Mouse (Mus musculus): ENCODE results near the gene Cfap221.

Gene Cfap221

DNA sequence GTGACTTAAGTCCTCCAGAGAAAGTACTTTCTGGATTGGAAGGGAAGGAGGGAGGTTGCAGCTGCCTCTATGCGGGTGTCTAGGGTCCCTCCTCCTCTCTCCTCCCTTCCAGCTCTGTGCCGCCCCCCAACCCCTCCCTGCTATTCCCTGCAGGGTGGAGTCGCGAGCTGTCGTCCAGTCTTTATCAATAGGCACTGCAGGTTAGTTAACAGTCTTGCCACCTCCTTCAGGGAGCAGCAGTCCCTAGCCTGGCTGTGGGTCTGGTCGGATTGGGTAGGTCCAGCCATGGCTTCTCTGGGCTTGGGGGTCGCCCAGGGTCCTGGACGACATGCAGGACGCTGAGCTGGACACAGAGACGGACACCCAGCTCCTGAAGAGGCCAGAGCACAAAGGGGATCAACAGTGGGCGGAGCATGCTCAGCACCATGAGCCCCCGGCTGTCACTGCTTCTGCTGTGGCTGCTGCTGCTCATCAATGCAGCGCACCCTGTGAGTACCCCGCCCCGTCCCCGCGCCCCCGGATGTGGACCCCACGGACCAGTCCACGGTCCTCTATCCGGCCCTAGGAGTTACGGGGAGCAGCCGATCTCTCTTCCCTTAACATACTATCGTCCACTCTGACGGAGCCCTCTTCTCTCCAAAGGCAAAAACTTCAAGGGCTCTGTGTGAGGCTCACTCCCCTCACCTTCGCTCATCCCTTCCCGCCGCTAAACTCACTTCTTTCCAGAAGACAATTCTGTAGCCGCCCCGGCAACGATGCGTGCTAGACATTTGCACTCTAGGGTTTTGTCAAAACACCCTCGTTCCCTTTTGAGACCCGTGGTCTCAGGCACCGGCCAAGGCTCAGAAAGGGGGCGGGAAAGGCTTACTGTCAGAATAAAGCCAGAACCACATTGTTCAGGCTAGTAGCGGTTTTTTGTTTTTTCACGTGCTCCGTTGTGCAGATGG is 10.1 kb upstream of the Cfap221 start, which contains the start of gene Sctr:
Gene Sctr, plus strand, starts transcription at position 51 of the 947 bp plus-strand sequence.
- DNase-seq: no peak

DNA sequence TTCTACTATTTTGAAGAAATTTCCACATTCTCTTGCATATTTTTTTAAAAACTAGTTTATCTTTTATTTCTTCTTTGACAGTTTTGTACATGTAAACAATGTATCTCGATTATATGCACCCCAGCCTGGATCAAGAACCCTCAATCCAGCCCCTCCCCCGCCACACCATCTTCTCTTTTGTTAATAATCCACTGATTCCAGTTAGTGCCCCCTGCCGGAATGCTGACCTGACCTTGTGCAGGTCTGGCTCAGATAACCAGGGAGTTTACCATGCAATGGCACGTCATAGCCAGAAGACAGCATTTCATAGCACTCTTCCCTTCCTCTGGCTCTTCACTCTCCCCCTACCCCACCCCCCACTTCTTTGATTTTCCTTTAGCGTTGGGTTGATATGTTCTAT is 610 bp upstream of the Cfap221 start:
- no peak for DNase-seq

DNA sequence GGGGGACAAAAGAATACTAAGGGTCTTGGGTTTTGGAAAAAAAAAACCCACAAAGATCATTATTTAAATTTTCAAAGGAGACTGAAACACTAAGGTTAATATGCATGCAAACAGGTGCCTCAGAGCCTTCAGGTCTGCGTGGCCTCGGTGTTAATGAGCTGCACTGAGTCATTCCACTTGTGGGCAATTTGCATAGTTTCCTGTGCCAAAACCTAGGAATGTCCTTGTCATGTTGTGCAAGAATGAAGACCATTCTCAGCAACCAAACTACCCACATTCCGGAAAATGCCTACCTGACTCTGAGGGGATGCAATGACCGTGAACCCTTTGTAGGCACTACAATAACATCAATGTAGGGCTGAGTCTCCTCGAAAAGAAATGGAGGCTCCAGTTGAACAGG is 10.5 kb downstream of the Cfap221 start:
- no peak for DNase-seq

DNA sequence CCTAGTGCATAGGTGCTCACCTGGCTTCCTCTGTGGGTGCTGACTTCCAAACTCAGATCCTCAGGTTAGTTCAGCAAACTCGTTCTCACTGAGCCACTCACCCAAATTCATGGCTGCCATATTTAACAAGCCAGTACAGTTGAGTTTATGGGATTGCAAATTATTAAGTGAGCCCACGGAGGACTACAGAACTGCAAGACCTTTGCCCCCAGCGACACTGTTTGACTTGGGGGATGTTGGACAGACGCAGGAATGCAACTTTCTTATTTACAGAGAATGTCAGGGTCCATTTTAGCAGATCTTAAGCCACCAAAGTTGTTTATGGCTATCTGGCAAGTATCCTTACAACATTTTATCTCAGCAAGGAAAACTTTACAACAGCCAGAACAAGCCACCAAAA is 21.9 kb downstream of the Cfap221 start:
- DNase-seq: no peak

DNA sequence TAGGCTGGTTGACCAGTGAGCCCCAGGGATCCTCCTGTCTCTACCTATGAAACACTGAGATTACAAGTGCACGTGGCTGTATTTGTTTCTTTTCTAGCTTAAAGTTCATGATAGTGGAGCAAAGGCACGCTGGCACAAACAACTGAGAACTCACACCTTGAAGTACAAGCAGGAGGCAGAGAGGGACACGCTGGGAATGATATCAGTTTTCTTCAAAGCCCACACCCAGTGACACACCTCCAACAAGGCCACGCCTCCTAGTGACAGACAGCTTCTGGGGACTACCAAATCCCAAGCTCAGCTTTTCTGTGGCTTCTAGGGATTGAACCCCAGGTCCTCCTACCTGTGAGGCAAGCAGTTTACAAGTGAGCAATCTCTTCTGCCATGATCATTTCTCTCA is 23.9 kb downstream of the Cfap221 start:
- no peak for DNase-seq

DNA sequence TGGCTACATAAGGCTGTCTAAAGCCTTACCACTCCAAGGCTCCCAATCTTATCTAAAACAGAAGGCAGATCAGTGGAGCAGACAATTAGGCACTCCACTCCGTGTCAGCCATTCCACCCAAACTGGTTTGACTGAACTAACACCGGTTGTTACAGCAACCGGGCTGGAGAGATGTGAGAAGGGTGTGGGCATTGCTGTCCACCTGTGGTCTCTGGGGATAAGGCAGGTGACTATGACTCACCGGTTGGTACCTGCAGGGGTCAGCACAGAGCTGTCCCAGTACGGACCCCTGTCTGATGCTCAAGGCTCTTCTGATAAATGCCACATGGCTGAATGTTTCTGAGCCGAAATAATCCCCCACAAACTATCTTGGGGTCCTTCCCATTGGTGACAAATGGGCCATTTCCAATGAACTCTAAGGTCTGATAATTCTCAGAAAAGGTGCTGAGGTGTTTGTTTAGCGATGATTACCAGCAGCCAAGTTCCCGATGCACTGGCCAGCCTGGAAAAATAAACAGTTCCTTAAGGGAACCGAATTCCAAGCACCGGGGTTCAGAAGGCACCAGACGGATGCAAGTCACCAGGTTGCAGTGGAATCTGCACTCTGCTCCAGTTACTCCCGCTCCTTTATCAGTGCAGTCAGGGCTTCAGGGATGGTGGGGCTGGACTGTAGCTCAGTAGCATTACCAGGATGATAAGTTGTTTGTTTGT is 31.1 kb downstream of the Cfap221 start:
- DNase-seq: no peak

DNA sequence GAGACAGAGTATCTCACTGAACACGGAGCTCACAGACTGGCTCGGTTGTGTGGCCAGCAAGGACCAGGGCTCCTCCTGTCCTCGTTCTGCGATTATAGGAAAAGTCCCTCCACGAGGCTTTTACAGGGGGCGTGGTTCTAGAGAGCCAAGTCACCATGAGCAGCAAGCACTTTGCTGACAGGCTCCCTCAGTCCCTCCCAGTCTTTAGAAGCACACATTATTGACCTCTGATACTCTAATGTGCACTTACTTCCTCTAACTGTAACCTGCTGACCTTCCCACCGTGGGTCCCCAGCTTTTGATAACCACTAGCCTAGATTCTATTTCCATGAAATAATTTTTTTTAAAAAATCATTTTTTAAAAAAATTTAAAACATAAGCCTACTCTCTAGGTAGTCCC is 37.1 kb downstream of the Cfap221 start:
- DNase-seq: no peak

DNA sequence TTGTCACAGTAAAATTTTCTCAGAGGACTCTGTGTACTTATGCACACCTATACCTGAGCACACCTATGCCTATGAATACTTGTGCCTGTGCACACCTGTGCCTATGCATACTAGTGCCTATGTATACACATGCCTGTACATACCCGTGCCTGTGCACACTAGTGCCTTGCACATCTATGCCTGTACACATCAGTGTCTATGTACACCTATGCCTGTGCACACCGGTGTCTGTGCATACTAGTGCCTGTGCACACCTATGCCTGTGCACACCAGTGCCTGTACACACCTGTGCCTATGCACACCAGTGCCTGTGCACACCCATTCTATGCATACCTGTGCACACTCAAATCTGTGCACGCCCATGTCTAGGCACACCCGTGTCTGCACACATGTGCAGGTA is 37.6 kb downstream of the Cfap221 start:
- peak; percentile 4 for DNase-seq

DNA sequence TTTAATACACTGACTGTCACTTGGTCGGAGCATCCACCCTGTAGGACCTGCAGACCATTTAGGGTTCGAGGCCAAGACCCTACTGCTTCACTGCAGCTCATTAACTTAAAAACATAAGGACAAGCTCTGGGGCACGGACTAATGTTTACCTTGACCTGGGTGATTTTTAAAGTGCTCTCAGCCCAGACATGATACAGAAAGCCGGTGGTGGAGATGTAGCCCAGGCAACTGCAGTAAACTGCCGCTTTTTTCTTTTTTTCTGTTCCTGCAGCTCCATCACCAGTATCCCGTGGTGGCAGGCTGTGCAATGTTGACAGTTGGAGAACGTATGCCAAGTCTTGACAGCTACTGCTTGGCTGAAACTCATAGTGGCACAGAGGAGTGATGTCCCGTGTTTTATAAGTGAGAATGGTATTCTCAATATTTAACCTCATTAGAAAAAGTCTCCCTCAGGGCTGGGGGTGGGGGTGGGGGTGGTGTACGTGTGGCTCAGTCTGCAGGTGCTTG is 39.3 kb downstream of the Cfap221 start:
- DNase-seq: peak; percentile 67

DNA sequence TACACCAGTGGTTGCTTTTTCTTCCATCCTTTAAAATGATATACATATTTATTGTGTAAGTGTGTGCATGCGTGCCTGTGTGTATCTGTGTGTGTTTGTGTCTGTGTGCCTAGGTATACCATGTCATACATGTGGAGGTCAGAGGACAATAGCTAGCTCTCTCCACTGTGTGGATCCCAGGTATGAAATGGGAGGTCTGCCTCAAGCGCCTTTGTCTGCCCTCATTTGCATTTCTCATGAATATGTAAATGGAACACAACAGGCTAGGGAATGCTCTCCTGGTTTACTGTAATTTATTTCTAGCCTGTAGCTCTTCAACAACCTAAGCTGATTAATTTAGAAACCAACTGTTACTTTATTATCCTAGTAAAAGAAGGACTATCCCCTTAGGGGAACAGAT is 42.4 kb downstream of the Cfap221 start:
- no peak for DNase-seq

DNA sequence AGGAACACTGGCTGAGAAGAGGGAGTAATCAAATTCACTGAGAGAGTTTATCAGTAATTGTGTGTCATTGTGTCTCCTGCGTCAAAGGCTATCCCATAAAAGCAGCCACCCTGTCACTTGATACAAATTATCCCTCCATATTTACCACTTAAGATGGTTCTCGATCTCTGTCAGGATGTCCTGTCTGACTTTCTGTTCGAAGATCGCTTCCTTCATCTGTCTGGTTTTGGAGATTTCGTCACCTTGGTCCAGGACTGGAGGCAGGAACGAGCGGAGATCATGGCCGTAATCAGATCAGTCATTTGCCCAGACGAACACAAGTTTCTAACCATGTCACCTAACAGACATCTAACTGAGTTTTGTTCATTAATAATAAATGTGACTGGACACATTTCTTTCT is 43.6 kb downstream of the Cfap221 start:
- no peak for DNase-seq

DNA sequence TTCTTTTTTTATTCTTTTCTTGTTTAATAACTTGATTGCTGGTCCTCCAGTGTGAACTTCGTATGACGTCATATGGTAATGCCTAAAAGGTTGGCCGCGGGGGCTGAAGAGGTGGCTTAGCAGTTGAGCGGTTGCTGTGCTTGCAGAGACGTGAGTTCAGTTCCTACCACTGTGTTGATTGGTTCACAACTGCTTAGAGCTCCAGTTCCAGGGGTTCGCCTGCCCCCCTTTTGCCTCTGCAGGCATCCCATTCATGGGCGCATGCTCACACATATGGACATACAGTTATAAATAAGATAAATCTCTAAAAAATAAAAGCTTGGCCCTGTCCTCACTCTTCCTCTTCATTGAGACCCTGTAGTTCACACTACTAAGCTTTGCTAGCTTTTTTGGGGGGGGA is 46.9 kb downstream of the Cfap221 start:
- DNase-seq: no peak

DNA sequence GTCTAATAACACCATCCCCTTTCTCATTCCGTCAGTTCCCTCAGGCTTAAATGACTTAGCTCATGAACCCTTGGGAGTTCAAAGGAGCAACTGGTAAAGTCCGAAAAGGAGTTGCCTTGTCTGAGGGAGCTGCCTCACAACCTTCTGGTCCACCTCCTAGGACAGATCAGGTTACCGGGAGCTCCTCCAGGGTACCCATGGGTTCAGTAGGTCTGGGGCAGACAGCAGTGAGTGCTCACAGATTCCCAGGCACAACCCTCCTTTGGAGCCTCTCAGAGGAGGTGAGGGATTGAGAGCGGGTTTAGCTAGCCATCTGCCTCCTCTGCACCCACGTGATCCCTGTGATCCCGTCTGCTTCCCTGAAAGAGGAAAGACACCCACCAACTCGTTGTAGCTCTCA is 60.2 kb downstream of the Cfap221 start:
- no peak for DNase-seq

DNA sequence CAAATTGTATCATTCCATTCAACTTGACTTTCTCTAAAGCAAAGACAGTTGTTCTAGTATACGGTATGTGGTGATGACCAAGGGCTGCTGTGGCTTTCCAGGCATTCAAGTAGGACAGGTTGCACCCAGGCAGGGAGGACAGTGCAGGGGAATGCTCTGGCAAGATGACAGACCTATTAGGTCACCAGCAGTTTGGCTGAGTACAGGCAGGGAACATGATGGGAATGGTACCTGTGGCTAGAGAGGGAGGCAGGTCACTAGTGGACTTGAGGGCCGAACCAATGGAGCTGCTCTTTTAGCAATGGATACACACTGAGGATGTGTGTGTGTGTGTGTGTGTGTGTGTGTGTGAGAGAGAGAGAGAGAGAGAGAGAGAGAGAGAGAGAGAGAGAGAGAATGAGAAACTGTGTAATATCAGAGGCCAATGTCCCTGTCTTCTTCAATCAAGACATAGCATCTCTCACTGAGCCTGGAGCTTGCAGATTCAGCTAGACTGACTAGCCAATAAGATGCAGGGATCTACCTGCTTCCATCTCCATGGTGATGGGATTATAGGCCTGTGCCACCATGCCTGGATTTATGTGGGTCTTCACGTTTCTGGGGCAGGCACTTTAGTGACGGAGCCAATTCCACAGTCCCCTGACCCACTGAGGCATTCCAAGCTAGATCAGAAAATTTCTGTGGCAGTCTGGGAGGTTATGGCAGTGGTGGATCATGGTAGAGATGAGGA is 65.4 kb downstream of the Cfap221 start:
- no peak for DNase-seq

DNA sequence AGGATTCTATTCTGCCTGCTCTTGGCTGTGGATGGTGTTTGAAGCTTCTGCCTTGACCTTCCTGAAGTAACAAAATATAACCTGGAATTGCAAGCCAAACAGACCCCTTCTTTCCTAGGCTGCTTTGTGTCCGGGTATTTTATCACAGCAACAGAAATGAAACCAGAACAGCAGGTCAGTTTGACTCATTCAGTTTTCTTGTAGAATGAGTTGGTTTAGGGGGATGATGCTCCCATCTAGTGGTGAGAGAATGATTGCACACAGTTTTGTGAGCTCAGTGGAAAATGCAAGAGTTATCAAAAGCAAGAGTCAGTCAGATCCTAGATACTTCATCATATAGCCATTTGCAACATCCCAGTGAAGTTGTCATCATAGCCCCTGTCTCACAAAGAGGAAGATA is 67.3 kb downstream of the Cfap221 start:
- no peak for DNase-seq

DNA sequence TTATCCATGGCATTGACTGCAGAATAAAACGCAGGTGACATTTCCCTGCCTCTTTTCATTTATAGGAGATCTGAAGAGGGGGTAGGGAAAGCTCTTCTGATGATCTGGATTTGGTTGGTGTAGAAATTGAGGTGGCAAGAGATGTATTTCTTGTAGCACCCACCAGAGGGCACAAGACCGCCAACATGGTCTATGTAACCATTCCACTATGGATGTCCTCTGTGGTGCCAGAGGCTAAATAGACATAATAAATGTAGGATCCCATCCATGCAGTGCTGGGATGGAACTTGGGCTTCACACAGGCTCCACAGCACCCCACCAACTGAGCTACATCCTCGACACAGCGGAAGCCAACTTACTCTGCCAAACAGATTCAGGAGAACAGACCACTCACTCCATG is 77.7 kb downstream of the Cfap221 start:
- no peak for DNase-seq

DNA sequence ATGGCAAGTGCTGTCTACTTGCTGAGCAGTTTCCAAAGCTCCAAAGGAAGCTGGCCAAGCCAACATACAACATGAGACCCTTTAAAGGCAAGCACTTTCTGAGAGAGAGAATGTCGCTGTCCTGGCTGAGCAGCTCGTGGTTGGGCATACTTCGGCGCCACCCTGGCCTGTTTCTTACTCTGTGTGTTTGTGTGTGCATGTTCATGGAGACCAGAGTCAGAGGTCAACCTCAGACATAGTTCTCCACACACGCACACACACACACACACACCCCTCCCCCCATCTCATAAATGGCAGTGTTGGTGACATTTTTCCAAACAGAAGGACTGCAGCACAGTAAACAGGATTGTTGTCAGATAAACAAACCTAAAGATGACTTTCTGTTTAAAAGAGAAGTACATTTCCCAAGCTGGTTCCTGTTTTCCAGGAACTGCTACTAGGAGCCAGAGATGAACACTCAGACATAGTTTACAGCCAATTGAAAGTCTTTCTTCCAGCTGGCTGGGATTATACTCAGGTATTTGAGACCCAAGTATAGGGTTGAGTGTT is 80.1 kb downstream of the Cfap221 start:
- DNase-seq: no peak

DNA sequence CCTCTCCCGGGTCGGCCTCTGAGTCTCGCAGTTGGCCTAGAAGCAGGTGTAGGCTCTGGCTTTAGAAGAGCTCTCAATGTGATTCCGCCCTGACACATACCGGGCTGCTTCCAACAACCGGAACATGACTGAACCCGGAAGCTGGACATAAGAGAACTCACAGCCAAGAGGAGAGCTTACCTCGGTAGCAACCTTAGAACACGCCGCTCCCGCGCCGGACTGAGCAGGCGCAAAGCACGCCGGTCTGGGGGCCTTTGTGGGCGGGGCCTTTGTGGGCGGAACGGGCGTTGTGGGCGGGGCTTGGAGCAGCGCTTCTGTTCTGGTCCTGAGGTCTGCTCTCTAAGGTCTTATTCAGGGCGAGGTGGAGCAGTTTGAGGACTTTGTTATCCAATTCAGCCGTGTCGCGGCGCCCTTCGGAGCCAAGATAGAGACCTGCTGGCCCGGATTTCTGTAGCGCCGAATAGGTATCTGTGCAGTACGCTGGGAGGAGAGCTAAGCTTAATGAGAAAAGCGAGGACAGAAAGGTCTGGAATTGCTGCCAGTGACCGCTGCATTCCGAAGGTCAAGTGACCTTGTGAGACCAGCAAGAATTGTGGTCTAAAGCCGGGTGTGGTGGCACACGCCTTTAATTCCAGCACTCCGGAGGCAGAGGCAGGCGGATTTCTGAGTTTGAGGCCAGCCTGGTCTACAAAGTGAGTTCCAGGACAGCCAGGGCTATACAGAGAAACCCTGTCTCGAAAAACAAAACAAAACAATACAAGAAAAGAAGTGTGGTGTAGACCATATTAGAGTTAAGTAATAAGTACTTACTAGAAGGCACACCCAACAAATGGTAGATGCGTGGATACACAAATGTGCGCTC is 83.8 kb downstream of the Cfap221 start, which contains the start of gene Tmem177:
Gene Tmem177, minus strand, starts transcription at position 256 of the 862 bp plus-strand sequence.
- peak; percentile 96 for DNase-seq

DNA sequence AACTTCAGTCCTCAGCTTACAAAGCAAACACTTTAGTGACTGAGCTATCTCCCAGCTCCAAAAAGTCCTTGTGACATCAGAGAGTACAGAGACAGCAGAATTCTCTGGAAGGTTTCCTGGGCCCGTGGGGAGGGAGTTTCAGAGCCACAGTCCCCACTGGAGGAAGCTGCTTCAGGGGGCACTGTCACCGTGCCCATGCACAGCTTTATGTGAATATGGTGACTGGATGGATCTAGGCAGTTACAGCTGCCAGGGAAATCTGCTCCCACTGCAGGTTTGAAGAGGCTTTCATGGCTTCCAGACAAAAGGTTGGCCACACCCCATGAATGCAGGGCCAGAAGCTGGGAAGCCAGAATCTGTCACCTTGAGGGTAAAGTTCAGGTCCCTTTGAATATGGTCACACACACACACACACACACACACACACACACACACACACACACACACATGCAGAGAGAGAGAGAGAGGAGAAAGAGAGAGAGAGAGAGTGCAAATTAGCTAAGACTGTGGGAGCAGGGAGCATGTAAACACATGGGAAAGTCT is 89.8 kb downstream of the Cfap221 start:
- no peak for DNase-seq

DNA sequence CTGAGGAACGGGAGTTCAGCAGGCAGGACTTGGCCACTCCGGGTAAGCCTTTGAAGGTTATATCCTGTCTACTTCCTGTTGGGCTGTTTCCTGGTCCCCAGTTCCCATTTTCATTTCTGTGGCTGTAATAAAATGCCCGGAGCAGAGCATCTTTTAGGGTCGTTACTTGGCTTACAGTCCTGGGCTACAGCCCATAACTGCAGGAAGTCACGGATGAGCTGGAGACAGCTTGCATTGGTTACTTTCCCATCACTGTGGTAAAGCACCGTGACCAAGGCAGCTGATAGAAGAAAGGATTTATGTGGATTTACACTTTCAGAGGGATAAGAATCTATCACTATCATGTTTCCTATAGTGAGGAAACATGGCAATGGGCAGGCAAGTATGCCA is 93.8 kb downstream of the Cfap221 start:
- DNase-seq: no peak

DNA sequence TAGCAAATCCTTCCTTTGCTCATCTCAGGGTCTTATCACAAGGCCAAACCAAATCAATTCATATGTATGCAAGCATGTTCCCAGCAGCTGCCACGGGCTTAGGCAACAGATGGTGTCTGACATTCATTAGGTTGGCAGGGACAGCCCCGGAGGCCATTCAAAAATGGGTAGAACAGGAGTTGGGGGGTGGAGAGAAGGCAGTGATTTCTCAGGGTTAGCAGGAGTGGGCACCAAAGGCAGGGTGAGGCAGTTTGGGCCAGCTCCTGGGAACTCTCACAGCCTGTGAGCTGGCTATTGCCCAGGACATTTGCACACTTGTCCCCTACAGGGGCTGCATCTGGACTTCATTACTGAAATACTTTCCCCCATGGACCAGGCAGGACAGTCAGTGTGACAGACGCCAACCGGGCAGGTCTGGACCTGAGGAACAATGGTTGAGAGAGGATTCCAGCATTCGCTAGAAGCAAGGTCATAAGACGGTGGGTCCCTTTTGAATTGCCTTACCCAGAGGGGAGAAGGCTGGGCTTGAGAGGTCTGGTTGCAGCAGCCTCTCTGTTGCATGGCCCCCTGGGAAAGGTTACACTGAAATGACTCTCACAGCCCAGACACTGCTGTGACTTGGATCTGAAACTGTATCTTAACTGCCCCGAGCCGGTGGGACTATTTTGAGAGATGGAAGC is 94.3 kb downstream of the Cfap221 start:
- peak; percentile 76 for DNase-seq

Measured in cerebellum, adult 9-11 months (tissue).